Mouse (Mus musculus): Measurements from ENCODE around the gene Eif3i. TPM values are rescaled to one million over a fixed set of nuclear protein-coding genes. Genes with fewer than 3 reads are reported as not detected.

Gene Eif3i
- polyA plus RNA-seq (2012; rRNA removed), result 202 and 237 TPM in 2 replicates

GRCm38 (mm10) chr4:129600233-129601158 is at the start of gene Eif3i, which contains the start of gene Tmem234:
Gene Eif3i, minus strand, starts transcription at chr4:129600648.
Gene Tmem234, plus strand, starts transcription at chr4:129600668.

DNA sequence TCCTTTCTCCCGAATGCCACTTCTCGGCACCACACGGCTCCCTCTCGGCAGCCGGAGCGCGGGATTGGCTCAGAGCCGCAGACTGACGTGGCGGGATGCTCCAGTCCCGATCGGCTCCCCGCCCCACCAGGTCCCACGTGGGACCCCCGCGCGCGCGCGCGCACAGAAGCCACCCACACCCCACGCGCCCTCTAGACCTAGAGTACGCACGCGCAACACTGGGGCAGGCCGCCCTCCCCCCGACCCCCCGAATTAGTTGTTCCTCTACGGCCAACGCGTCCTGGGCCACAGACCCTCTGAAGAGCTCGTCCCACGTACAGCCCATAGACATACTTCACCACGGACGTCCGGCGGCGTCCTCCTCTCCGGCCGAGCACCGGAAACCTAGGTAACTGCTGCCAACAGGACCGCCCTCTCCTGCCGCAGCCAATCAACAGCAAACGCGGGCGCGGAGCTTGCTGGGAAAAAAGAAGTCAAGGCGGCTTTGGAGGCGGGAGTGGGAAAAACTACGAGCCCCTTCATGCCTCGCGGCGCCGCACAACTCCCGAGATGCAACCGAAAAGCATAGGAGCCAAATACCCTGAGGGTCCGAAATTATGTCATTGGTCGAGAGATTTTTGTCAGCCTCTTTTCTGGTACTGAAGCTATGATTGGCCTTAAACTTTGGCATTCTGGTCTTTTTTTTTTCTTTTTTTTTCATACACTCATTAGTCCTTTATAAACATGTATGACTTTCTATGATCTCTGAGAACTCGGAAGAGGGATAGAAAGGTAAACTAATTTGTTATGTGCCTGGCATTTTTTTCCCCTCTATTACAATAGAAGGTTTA is 40.4 kb upstream of the Eif3i start, which contains the start of gene Txlna:
Txlna (minus strand) TSS at position 428 of the 830 bp plus-strand sequence.

GRCm38 (mm10) chr4:129623681-129624091 is 23.2 kb upstream of the Eif3i start, which contains the start of gene Ccdc28b:
Gene Ccdc28b, minus strand, starts transcription at chr4:129623947.

GRCm38 (mm10) chr4:129618786-129619691 is 18.6 kb upstream of the Eif3i start, which contains the start of gene Iqcc:
Gene Iqcc, minus strand, starts transcription at chr4:129619099.

GRCm38 (mm10) chr4:129614093-129614492 is 13.6 kb upstream of the Eif3i start, which contains the start of gene Dcdc2b:
Gene Dcdc2b, minus strand, starts transcription at chr4:129614257.

GRCm38 (mm10) chr4:129578466-129578865 is 22.0 kb downstream of the Eif3i start, which contains the start of gene Fam167b:
Gene Fam167b, minus strand, starts transcription at chr4:129578549.

DNA sequence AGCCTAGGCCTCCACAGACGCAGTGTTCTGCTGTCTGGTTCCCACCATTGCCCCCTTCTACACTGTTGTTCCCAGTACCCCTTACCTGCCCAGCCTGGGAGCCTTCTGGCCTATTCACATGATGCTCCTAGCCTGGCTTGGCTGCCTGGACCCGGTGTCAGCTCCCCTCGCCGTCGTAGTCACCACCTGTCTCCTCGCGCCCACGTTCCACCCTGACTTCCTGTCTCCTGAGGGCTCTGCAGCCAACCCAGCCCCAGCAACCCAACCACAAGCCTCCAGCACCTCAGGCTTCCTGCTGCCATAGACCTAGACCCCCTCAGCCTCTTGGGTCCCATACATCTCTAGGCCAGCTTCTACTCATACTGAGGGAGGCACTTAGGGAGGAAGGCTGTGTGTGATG is 27.0 kb downstream of the Eif3i start, which contains the start of gene Lck:
Lck (minus strand) TSS at position 212 of the 400 bp plus-strand sequence.

GRCm38 (mm10) chr4:129542592-129543141 is 57.8 kb downstream of the Eif3i start, which contains the start of gene Hdac1:
Gene Hdac1, minus strand, starts transcription at chr4:129542713.

Other genes starting within 250 kb of the Eif3i start
- gene Zbtb8a, start 222.5 kb downstream of the Eif3i start, polyA plus RNA-seq (2012; rRNA removed), result 1.9 and 2.2 TPM in 2 replicates
- 0.31 and 0.50 TPM in 2 replicates for gene Zbtb8b, start 159.8 kb downstream of the Eif3i start, polyA plus RNA-seq (2012; rRNA removed)
- 26.5 and 36.7 TPM in 2 replicates for gene Bsdc1, start 139.1 kb downstream of the Eif3i start, polyA plus RNA-seq (2012; rRNA removed)
- not detected in 2 replicates for gene Tssk3, start 109.6 kb downstream of the Eif3i start, polyA plus RNA-seq (2012; rRNA removed)
- 0.12 and 0.44 TPM in 2 replicates for gene Fam229a, start 109.5 kb downstream of the Eif3i start, polyA plus RNA-seq (2012; rRNA removed)
- 33.7 and 37.5 TPM in 2 replicates for gene Marcksl1, start 87.1 kb downstream of the Eif3i start, polyA plus RNA-seq (2012; rRNA removed)
- 75.0 and 86.9 TPM in 2 replicates for gene Hdac1, start 57.9 kb downstream of the Eif3i start, polyA plus RNA-seq (2012; rRNA removed)
- gene Lck, start 27.0 kb downstream of the Eif3i start, polyA plus RNA-seq (2012; rRNA removed), result 3.2 and 3.7 TPM in 2 replicates
- 6.9 and 7.3 TPM in 2 replicates for gene Fam167b, start 22.1 kb downstream of the Eif3i start, polyA plus RNA-seq (2012; rRNA removed)
- gene Tmem234, start within 50 bp of the Eif3i start, polyA plus RNA-seq (2012; rRNA removed), result 78.8 and 89.5 TPM in 2 replicates
- 0.07 and 0.20 TPM in 2 replicates for gene Dcdc2b, start 13.6 kb upstream of the Eif3i start, polyA plus RNA-seq (2012; rRNA removed)
- 8.3 and 8.4 TPM in 2 replicates for gene Iqcc, start 18.5 kb upstream of the Eif3i start, polyA plus RNA-seq (2012; rRNA removed)
- 12.6 and 13.1 TPM in 2 replicates for gene Ccdc28b, start 23.3 kb upstream of the Eif3i start, polyA plus RNA-seq (2012; rRNA removed)
- gene Txlna, start 40.4 kb upstream of the Eif3i start, polyA plus RNA-seq (2012; rRNA removed), result 15.6 and 18.5 TPM in 2 replicates
- 9.8 and 11.6 TPM in 2 replicates for gene Kpna6, start 72.1 kb upstream of the Eif3i start, polyA plus RNA-seq (2012; rRNA removed)
- gene Tmem39b, start 96.2 kb upstream of the Eif3i start, polyA plus RNA-seq (2012; rRNA removed), result 7.4 and 8.6 TPM in 2 replicates
- 13.9 and 19.8 TPM in 2 replicates for gene Khdrbs1, start 141.7 kb upstream of the Eif3i start, polyA plus RNA-seq (2012; rRNA removed)
- 41.3 and 49.6 TPM in 2 replicates for gene Ptp4a2, start 210.6 kb upstream of the Eif3i start, polyA plus RNA-seq (2012; rRNA removed)

Data from liver, embryonic 14 days (tissue).